Mouse (Mus musculus) liver (tissue): ENCODE measurements around the gene Gm2974.
A peak's percentile ranks its signal among the peaks of the same experiment; 100 is the strongest.
"Not testable (repeated sequence)": the region's sequence is repeated elsewhere in the genome, so short reads cannot be mapped to it uniquely, and the experiment has no call there.

Experiments used
- DNase-seq: peaks from one replicate; pipeline ENCODE4 v3.0.0-alpha.2; 2020; ENCODE audit warnings: mixed read lengths

Gm2974 gene

DNA sequence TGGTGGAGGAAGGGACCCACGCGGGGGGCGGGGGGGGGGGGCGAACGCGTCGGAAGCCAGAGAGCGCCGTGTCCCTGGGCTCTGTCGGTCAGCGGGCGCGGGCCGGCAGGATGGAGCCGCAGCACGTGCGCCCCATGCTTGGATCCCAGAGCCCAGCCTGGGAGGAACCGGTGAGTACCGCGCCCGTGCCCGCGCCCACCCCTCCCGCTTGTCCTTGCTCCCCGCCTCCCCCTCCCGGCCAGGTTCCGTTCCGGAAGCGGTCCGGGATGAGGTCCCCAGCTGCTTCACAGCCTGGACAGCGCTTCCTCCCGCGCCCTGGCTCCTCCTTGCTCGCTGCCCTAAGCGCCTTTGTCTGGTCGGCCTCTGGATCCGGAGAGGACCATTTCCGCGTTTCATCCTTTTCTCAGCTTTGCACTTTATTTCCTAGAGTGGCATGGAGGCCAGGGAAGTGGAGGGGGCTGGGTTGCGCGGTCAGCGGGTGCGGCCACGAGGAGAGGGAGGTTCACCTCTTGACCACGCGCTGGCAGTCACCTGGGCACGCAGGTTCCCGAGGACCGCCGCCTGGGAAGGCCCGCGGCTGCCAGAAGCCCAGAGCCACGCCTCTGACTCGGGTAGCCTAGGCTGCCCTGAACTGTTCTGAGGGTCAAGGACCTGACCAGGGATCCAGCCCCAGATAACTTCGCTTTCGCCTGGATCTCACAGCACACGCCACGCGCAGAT lies at the start of gene Gm2974:
Gene Gm2974 (plus strand): TSS at position 86 of the 720 bp plus-strand sequence.
- DNase-seq, result peak; percentile 0

- DNase-seq, result not testable (repeated sequence)
These were observed 40.7 kb upstream of the Gm2974 start for GRCm38 (mm10) chr14:4141646-4142045.

GRCm38 (mm10) chr14:4164730-4165129 lies 17.6 kb upstream of the Gm2974 start, which contains the start of gene Gm3127:
Gene Gm3127 (plus strand): TSS chr14:4165030.
- not testable (repeated sequence) for DNase-seq

DNA sequence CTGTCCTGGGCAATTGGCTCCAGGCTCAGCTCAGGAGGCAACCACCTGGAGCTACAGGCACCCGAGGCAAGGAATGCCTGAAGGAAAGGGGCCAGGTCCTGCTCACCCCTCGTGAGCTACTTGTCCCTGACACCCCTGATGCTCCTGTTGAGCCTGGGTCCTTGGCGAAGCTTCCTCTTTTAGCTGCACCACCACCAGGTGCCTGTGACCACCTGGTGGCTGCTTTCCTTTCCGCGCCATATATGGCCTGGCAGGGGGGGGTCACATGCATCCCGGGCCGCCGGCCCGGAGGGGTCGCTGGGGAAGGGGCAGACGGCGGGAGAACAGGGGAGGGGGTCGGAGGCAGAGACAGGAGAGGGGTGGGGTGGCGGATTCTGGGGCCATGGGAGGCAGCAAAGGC lies 346 bp upstream of the Gm2974 start:
- peak; percentile 0 for DNase-seq

DNA sequence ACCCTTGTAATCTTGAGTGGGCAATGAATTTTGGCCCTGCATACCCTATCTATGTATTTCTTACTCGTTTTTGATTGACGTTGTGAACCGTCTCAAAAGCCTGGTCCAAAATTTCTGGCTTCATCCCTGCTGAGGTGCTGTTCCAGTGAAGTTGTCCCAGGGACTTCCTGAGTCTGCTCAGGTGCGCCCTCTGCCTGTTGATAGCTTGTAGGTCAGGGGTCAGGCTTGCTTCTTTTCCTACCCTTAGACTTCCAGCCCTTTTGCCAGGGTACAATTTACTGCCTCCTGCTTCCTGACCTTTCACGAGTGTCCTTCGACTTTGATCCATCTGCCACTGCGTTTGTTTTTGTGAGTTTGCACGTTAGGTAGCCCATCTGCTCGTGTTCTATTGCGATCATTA lies 999 bp downstream of the Gm2974 start:
- not testable (repeated sequence) for DNase-seq

GRCm38 (mm10) chr14:4249331-4249730 lies 67.0 kb downstream of the Gm2974 start, which contains the start of gene Gm3138:
Gene Gm3138 (plus strand): TSS chr14:4249631.
- DNase-seq, result not testable (repeated sequence)
